9 mouse cellular contexts compared by ENCODE assay signal in the genomic region with DNA sequence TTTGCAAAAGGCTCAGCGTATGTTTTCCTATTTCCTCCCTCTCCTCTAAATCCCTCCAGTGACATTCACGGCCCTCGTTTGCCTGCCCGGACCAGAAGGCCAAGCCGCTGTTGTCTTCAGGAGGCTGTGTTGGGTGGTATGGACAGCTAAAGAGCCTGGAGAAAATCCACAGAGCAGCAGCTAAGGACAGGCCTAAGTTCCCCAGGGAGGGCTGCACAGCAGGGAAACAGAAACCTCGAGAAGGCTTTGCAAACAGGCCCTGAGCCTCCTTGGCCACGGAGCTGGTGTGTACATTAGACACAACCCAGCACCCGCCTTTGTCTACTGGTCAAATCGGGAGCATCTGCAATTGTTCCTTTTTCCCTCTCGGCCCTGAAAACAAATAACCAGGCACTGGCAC. TPM values are rescaled to one million over a fixed set of nuclear protein-coding genes. Genes with fewer than 3 reads are reported as not detected.
DNase-seq lines count a peak whose midpoint lies in the region; ATAC-seq lines count a peak whose summit lies in the region.
"Had no signal": no experiment of that assay in that cellular context is flagged by ENCODE, and none has a peak within 500 bp of the region (broad histone marks: within the 10 kb centered on the region; RNA-seq: fewer than 3 reads in every experiment).

No protein-coding gene starts in this region.

- peaks cover 32% of the 10 kb centered on the region for H3K4me1 ChIP-seq in heart, embryonic 16.5 days (ENCODE audit: control insufficient read depth, insufficient read depth, low read length)
- peaks cover 76% of the 10 kb centered on the region for H3K4me1 ChIP-seq in embryonic facial prominence, embryonic 10.5 days
- peaks cover 34% of the 10 kb centered on the region for H3K4me1 ChIP-seq in hindbrain, embryonic 16.5 days (ENCODE audit: control insufficient read depth, insufficient read depth, low read depth, low read length)

- H3K4me2 ChIP-seq in heart, embryonic 16.5 days (ENCODE audit: low read depth, low read length), result no peak overlapping the region
- peak overlapping the region; percentile 14 for H3K4me2 ChIP-seq in hindbrain, embryonic 16.5 days (ENCODE audit: low read length)

- H3K27ac ChIP-seq in heart, embryonic 16.5 days (ENCODE audit: low read length), result no peak overlapping the region
- peak overlapping the region; percentile 53; the same call in 1 of the 2 replicates for H3K27ac ChIP-seq in embryonic facial prominence, embryonic 10.5 days (replicated peaks)
- no peak overlapping the region for H3K27ac ChIP-seq in hindbrain, embryonic 16.5 days (ENCODE audit: low read depth, low read length)

- no peak for DNase-seq in heart, adult 8-10 months (ENCODE audit: low spot score)
- peak; percentile 60 for DNase-seq in embryonic facial prominence, embryonic 10.5 days (ENCODE audit: low spot score)
- DNase-seq in neural tube, embryonic 10.5 days (ENCODE audit: extremely low spot score, low spot score), result peak; percentile 65
- no peak for DNase-seq in ovary, postnatal 36 days (ENCODE audit: low spot score)
- DNase-seq in gastrocnemius, adult 18-20 months (ENCODE audit: low spot score), result no peak
- no peak for DNase-seq in adrenal gland, postnatal 14 days

- H3K9ac ChIP-seq in heart, embryonic 16.5 days (ENCODE audit: low read length), result no peak overlapping the region
- H3K9ac ChIP-seq in hindbrain, embryonic 16.5 days (ENCODE audit: low read depth, low read length), result no peak overlapping the region

- ATAC-seq in heart, embryonic 16.5 days (replicated peaks; ENCODE audit: extremely low read depth, insufficient read depth, low FRiP score), result no peak
- no peak for ATAC-seq in hindbrain, embryonic 16.5 days

- peak overlapping the region; percentile 57 for H3K4me3 ChIP-seq in heart, embryonic 16.5 days (ENCODE audit: low read length)
- peak overlapping the region; percentile 61 for H3K4me3 ChIP-seq in embryonic facial prominence, embryonic 10.5 days
- peak overlapping the region; percentile 39 for H3K4me3 ChIP-seq in hindbrain, embryonic 16.5 days (ENCODE audit: low read length)

- WGBS in heart, embryonic 16.5 days, result 27% methylated on average over 10 of the region's 10 CpGs
- 2% methylated on average over 10 of the region's 10 CpGs for WGBS in embryonic facial prominence, embryonic 10.5 days
- WGBS in hindbrain, embryonic 16.5 days, result 5% methylated on average over 10 of the region's 10 CpGs

- peaks cover 91% of the 10 kb centered on the region for H3K27me3 ChIP-seq in heart, embryonic 16.5 days (ENCODE audit: control insufficient read depth, insufficient read depth, low read length)
- peaks cover 100% of the 10 kb centered on the region for H3K27me3 ChIP-seq in embryonic facial prominence, embryonic 10.5 days (replicated peaks; ENCODE audit: low read depth, poor library complexity, severe bottlenecking)
- H3K27me3 ChIP-seq in hindbrain, embryonic 16.5 days (replicated peaks; ENCODE audit: control insufficient read depth, insufficient read depth, low read length), result peaks cover 82% of the 10 kb centered on the region

- no peaks in the 10 kb centered on the region for H3K9me3 ChIP-seq in heart, embryonic 16.5 days (replicated peaks; ENCODE audit: control insufficient read depth, low read length)
- H3K9me3 ChIP-seq in embryonic facial prominence, embryonic 10.5 days, result no peaks in the 10 kb centered on the region
- no peaks in the 10 kb centered on the region for H3K9me3 ChIP-seq in hindbrain, embryonic 16.5 days (ENCODE audit: control insufficient read depth, low read length)

- H3K36me3 ChIP-seq in heart, embryonic 16.5 days (ENCODE audit: control insufficient read depth, insufficient read depth), result no peaks in the 10 kb centered on the region
- no peaks in the 10 kb centered on the region for H3K36me3 ChIP-seq in embryonic facial prominence, embryonic 10.5 days (replicated peaks)
- no peaks in the 10 kb centered on the region for H3K36me3 ChIP-seq in hindbrain, embryonic 16.5 days (ENCODE audit: control insufficient read depth, insufficient read depth, low read length)

RNA-seq across cellular contexts. Expression of gene Tbx1, which starts 4.8 kb away (rescaled TPM):
- 0.47 and 1.5 TPM in 2 replicates for polyA plus RNA-seq in heart, embryonic 16.5 days (2015; fragmentation: Nextera tagmentation; extraction: Ambion mirVana)
- 1 to 10 TPM; 1.0 to 2.0 (median 1.1) TPM for total RNA-seq in heart, adult 8-10 months (2022)
- 8.1 and 9.5 TPM in 2 replicates for polyA plus RNA-seq in embryonic facial prominence, embryonic 10.5 days (2016; fragmentation: Nextera tagmentation; extraction: Ambion mirVana)
- 0.89 and 0.90 TPM in 2 replicates for polyA plus RNA-seq in hindbrain, embryonic 16.5 days (2015; fragmentation: Nextera tagmentation; extraction: Ambion mirVana)
- total RNA-seq in gastrocnemius, adult 18-20 months (2021), result 10 to 100 TPM in 1 of 2 experiments, 1 to 10 TPM in 1; 9.3 to 20.9 TPM
- 2.5 TPM in 1 of 2 replicates, not detected in the other for total RNA-seq in adrenal gland, postnatal 14 days (2021)
- total RNA-seq: megakaryocyte progenitor cell, adult 5-6 weeks had no signal

RNA-seq across cellular contexts. Expression of gene Gp1bb, which starts 36.5 kb away (rescaled TPM):
- 2.4 and 3.4 TPM in 2 replicates for polyA plus RNA-seq in heart, embryonic 16.5 days (2015; fragmentation: Nextera tagmentation; extraction: Ambion mirVana)
- 1 to 10 TPM in 1 of 4 experiments, under 1 TPM in 3; 0.28 to 1.9 (median 0.36) TPM for total RNA-seq in heart, adult 8-10 months (2022)
- 2.6 and 3.5 TPM in 2 replicates for polyA plus RNA-seq in embryonic facial prominence, embryonic 10.5 days (2016; fragmentation: Nextera tagmentation; extraction: Ambion mirVana)
- polyA plus RNA-seq in hindbrain, embryonic 16.5 days (2015; fragmentation: Nextera tagmentation; extraction: Ambion mirVana), result 9.6 and 9.7 TPM in 2 replicates
- total RNA-seq in gastrocnemius, adult 18-20 months (2021), result not detected
- 0.41 TPM in 2 replicates for total RNA-seq in adrenal gland, postnatal 14 days (2021)

RNA-seq across cellular contexts. Expression of gene Gm49601, which starts 40.6 kb away (rescaled TPM):
- 0.63 and 0.66 TPM in 2 replicates for polyA plus RNA-seq in heart, embryonic 16.5 days (2015; fragmentation: Nextera tagmentation; extraction: Ambion mirVana)
- 1 to 10 TPM in 1 of 4 experiments, under 1 TPM in 3; 0.46 to 2.0 (median 0.66) TPM for total RNA-seq in heart, adult 8-10 months (2022)
- polyA plus RNA-seq in embryonic facial prominence, embryonic 10.5 days (2016; fragmentation: Nextera tagmentation; extraction: Ambion mirVana), result 3.2 and 3.6 TPM in 2 replicates
- 18.7 and 22.6 TPM in 2 replicates for polyA plus RNA-seq in hindbrain, embryonic 16.5 days (2015; fragmentation: Nextera tagmentation; extraction: Ambion mirVana)
- under 1 TPM in 1 of 2 experiments, not detected in 1; 0.47 TPM for total RNA-seq in gastrocnemius, adult 18-20 months (2021)
- 3.4 and 4.5 TPM in 2 replicates for total RNA-seq in adrenal gland, postnatal 14 days (2021)

RNA-seq across cellular contexts. Expression of gene Sept5, which starts 44.1 kb away (rescaled TPM):
- 8.4 and 8.5 TPM in 2 replicates for polyA plus RNA-seq in heart, embryonic 16.5 days (2015; fragmentation: Nextera tagmentation; extraction: Ambion mirVana)
- 1 to 10 TPM; 2.2 to 4.1 (median 3.0) TPM for total RNA-seq in heart, adult 8-10 months (2022)
- 30.2 and 32.2 TPM in 2 replicates for polyA plus RNA-seq in embryonic facial prominence, embryonic 10.5 days (2016; fragmentation: Nextera tagmentation; extraction: Ambion mirVana)
- 230 and 249 TPM in 2 replicates for polyA plus RNA-seq in hindbrain, embryonic 16.5 days (2015; fragmentation: Nextera tagmentation; extraction: Ambion mirVana)
- total RNA-seq in gastrocnemius, adult 18-20 months (2021), result 1 to 10 TPM; 2.4 to 4.4 TPM
- 12.1 and 15.2 TPM in 2 replicates for total RNA-seq in adrenal gland, postnatal 14 days (2021)

Comparison
In these comparisons a context has a peak if more than half of its experiments do, and no peak if none do; other contexts are left out.
1. DNase-seq: peak in embryonic facial prominence, embryonic 10.5 days (single experiment) and neural tube, embryonic 10.5 days (single experiment); none in heart, adult 8-10 months (single experiment), ovary, postnatal 36 days (single experiment), gastrocnemius, adult 18-20 months (single experiment) and adrenal gland, postnatal 14 days (single experiment).
2. Peak in every context shown above with its lines, with median percentiles within 50 percentile points of each other: H3K4me3 ChIP-seq.